Mouse (Mus musculus) cerebellum, postnatal 4 days (tissue): ENCODE results near the gene Teddm2.

Experiments
- DNase-seq, 2 experiments: peaks; one replicate each; pipeline ENCODE4 v3.0.0; 2022; ENCODE audit warnings: low spot score in 2 of 2, mixed read lengths in 1 of 2

Teddm2 gene

DNA sequence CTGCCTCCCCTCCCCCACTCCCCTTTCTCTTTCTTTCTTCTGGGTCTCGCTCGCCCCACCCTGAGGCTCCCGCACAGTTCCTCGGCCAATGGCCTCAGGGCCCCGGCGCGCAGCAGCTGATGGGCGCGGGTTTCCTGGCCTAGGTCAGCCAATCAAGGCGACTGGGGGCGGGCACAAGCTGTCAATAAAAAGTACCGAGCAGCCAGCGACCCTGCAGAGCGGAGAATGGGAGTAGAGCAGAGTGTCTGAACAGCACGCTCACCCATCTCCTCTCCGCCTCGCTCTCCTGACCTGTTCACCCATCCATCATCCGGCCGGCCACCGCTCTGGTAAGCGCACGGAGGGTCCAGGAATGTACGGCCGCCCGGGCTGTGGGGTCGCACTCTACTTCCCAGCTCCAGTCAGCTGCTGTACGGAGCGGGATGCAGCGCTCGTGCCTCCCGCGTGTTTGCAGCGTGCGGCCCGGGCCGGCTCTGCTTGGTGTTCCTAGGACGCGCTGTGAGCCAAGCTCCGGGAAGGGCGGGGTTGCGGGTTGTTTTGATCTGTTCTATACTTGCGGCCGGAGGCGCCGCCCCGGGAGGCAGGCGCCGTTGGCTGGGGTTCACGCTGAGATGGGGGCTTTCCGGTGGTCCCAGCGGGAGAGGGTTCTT is at the start of gene Teddm2, which contains the start of gene Glul:
Teddm2 (minus strand) TSS at position 498 of the 650 bp plus-strand sequence.
Glul (plus strand) TSS at position 214 of the 650 bp plus-strand sequence.
- DNase-seq, result peak; percentile 93 to 97

DNA sequence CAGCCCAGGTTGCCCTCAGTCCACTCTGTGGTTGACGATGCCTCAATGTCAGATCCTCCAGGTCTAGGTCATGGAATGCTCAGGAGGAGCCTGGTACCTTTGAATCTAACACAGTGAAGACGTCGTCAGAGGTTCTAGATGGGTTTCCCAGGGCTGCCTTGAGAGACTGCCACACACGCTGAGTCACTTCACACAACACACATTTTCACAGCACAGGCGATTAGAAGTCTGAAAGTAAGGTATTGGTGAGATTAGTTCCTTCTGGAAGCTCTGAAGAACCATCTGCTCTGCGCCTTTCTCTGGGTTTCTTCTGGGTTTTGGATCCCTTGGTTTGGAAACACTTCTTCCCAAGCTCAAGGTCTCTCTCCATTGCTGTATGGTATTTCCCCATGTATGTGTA is 47.8 kb upstream of the Teddm2 start:
- no peak for DNase-seq

DNA sequence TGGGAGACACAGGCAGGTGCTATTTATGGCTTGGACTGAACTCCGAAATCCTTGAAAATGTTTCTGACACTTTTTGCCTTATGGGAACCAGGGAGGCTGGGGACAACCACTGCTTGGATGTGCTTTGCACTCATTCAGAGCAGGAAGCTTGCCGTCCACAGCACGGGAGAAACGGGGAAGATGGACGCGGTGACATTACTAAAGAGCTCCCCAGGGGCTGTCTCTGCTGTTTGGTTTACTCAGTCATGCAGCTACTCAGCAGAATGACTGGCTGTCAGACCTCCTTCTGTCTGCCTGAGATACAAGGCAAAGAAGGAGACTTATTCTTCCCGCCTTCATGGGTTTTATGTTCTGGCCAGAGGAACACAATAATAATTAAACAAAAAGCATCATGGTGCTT is 46.9 kb upstream of the Teddm2 start:
- DNase-seq, result no peak

DNA sequence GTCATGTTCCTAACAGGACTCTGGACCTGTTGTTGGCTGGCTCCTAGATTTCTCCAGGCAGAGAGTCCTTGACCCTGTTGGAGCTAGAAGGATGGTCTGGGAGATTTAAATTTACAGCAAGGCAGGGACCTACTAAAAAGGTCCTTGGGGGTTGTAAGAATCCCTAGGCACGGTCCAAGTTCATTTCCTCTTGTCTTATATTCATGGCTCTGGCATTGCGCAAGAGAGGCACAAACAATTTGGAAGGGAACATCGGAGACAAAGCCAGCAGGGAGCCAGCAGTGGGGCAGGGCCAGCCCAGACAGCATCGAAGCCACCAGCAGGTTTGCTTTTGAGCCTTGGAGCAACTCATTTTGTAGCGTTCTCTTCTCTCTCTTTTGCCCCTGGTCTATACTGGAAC is 45.2 kb upstream of the Teddm2 start:
- no peak for DNase-seq

DNA sequence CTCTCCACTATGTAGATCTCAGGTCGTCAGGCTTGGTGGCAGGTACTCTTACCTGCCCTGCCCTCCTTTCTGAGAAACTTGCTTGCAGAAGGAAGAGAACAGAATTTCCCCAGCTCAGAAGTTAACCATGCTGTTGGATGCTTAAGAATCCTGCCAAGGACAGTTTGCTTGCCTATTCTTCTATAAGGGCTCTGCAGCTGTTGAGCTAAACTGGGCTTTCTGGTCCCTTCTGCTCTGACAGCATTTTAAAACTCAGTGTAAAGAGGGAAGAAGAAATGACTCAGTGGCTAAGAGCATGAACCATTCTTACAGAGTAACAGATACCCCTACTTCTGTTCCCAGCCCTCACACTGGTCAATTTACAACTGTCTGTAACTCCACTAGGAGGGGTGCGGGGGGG is 41.0 kb upstream of the Teddm2 start:
- DNase-seq, result no peak

DNA sequence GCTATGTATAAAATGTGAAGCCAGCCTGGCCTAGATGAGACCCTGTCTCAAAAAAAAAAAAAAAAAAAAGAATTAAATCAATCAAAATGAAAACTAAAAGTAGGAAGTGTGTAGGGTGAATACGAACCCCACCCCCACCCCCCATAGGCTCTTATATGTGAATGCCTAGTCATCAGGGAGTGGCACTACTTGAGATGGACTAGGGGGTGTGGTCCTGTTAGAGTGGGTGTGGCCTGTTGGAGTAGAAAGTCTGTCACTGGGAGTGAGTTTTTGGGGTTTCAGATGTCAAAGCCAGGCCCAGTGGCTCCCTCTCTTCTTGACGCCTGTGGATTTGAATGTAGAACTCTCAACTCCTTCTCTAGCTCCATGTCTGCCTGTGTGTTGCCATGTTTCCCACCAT is 37.0 kb upstream of the Teddm2 start:
- no peak for DNase-seq

DNA sequence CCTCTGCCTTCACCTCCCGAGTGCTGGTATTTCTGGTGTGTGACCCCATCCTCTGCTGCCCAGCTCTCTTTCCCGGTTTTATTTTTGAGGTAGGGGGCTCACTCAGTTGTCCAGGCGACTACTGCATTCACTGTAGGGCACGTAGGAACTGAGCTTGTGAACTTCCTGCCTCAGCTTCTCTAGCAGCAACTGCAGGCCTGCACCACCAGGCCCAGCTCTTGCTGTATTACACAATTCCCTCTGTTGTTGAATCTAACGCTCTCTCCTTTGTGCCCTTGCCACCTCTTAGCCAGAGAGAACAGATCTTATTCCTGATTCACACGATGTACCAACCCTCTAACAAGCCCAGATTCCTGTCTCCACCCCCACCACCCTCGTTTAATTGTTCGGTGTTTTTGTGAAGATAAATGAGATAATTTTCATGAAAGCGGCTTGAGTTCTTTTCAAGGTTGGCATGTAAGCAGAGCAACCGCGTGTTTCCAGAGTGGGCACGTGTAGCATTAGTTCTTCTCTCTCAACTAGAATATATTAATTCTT is 35.9 kb upstream of the Teddm2 start:
- DNase-seq, result no peak

DNA sequence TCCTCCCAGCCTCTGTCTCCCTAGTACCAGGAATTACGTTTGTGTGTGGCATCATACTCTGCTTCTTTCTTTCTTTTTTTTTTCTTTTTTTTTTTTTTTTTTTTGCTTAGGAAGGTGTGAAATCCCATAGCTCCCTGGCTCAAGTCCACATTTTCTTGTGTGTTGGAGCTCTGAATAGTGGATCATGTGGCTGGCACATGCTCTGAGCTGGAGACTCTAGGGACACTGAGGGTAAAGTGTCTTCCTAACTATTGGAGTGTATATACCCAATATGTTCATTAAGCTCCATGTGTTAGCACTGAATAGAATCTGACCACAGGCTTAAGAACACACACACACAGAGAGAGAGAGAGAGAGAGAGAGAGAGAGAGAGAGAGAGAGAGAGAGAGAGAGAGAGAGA is 33.7 kb upstream of the Teddm2 start:
- DNase-seq, result no peak

DNA sequence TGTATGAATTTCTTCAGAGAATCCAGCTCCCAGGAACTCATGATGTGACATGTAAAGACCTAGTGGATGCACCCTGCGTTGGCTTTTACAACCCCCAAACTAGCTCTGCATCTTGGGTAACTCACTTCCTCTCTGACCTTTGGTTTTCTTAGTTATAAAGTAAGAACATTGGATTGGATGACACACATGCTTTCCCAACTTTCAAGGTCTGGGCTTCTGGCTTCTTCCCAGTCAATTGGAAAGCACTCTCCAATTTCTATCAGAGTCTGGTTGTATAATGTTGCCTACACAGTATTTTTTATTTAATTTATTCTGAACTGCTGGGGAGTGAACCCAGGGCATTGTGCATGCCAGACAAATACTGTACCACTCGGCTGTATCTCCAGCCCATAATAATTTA is 30.4 kb upstream of the Teddm2 start:
- DNase-seq, result no peak

DNA sequence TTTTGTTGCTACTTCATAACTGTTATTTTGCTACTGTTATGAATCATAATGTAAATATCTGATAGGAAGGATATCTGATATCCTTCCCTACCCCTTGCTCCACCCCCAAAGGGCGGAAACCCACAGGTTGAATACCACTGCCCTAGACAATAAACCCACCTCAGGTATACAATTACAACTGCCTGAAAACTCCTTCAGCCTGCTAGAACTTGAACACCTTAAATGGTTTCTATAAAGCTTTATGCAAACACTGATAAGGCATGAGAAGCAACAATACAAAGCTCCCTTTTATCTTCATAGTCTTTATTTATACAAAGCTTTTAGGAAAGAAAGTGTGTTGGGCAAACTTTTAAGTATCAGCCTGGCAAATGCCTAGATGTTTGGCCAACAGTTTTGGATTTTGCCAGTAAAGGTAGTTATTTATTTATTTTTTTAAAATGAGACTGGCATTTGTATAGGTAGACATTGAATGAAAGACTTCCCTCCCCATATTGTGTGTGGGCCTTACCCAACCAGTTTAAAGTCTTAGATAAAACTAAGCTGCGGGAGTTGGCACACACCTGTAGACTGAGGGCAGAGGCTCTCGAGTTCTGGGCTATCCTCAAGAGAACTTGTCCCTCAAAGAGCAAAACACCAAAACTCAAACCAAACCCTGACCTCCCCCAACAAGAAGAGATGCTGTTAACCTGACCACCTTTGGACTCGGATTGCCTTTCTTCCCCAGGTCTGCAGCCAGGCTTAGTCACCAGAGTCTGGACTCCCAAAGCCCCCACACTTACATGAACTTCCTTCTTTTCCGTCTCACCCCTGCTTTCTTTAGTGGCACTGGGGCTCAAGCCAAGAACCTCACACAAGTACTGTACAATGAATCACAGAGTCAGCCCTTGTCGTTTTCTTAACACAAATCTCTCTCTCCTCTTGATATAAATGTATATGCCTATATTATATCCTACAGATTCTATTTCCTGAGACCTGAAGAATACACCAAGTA is 24.7 kb upstream of the Teddm2 start:
- DNase-seq, result no peak

DNA sequence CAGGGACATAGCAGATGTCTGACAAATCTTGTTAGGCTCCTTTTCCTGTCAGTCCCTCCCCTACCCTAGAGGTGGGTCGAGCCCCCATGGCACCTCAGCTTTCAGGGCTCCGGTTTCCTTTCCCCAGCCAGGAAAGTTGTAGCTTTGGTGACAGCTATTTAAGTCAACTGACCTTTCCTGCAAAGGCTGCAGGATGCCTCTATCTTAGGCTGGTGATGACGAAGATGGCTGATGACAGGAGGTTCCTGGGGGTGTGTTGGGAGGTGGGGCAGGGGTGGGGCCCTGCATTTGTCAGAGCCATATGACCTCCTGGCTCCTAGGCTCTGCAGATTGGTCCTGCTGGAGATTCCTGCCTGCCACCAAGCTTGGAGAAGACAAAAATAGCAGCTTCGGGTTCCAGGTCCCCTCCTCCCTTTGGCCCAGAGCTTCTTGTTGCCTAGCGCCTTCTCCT is 22.6 kb upstream of the Teddm2 start:
- DNase-seq, result no peak

DNA sequence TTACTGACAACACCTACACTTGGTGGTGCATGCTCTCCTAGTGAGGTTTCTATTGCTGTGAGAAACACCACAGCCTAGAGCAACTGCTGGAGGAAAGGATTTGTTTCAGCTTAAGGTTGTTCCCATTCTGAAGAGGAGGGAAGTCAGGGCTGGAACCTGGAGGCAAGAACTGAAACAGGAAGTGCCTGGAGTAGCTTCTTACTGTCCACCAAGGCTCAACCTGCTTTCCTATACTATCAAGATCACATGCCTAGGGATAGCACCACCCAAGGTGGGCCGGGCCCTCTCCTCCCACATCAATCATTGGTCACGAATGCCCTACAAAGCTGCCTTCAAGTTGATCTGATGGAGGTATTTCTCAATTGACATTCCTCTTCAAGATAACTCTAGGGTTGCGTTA is 21.6 kb upstream of the Teddm2 start:
- DNase-seq, result no peak

DNA sequence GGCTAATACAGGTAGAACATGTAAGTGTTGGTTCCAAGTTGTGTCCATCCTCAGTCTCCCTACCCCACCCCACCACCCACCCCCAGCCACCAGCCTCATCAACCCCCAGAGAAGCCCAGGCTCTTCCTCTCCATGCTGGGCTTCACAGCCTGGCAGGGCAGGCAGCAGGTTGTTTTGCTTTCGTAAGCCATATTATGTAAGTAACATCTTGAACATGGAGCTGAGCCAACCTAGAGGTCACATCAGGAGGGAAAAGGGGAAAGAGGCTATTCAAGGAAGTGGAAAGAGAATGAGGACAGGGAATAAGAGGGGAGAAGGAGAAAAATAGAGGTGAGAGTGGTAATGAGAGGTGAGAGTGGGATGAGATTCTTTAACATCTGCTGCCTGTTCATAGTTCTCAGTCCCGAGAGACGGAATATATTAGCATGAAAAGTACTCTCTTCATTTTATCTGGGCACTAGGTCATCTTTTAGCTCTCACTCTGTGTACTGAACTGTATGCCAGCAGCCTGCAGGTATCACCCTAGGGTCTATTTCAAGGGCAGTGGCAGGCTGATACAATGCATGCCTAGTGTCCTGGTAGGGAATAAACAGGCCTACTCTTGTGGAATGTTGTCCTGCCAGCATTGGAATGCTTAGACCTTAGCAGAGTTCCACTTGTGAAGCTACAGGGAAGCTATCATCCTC is 18.6 kb upstream of the Teddm2 start:
- no peak for DNase-seq

DNA sequence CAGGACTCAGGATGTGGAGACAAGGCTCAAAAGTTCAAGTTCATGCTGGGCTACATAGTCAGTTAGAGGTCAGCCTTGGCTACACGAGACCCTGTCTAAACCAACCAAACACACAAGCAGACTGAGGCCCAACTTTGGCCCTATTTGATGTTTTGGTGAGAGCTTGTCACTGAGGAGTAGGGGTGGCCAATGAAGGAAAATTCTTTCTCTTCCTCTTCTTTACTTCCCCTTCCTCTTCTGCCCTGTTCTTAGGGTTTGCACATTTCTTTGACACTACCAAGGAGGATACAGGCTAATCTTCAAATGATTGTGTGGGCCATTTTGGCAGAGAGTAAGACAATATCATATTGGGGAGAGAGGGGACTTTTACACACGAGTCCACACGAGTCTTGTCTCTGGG is 13.8 kb upstream of the Teddm2 start:
- DNase-seq, result no peak

DNA sequence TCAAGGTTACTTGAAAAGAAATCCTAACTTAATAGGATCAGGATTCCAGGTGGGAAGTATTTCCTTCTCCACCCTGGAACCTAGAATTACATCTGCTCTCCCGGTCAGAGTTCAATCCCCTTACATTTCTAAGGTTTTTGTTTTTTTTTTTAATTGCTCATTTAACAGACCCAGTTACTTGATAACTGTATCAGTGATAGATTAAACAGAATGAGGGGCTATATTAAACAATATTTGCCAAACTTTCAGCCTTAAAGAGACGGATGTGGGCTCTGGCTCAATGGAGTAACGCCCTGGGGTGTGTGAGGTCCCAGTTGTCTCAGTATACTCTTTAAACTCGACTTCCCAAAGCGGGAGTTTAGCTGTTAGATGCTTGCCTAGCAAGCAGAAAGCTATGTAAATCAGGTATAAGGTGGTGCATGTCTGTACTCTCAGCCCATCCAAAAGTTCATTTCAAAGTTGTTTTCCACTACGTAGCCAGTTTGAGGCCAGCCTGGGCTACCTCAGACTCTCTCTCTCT is 11.3 kb upstream of the Teddm2 start:
- no peak for DNase-seq

DNA sequence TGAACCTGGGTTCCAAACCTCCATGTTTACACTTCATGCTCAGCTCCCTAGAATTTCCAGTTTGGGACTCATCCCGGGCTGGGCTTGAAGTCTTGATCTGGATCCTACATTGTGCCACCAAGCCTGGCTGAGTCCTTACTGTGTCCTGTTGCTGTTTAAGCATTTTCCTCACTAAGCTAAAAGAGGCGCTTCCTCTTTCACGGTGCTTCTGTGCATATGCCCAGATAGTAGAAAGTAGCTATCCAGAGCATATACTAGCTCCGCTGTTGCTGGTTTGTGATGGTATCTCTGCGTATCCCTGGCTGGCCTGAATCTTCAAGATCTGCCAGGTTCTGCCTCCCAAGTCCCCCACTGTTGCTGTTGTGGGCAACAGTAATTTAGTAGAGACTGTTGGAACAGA is 10.4 kb upstream of the Teddm2 start:
- no peak for DNase-seq

DNA sequence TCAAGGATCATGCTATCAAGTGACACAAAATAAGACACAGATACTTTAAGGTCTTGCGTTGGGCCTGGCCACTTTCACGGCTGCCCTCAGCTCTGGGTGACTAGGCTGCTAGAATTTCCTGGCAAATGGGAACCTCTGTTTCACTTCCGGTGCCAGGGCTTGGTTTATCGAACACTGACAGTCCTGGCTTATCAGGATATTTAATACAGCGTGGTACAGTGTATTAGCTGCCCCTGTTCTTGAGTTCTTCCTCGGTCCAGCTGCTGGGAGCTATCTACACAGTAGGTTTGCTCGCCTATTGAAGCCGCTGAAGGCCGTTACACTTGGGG is 9.9 kb upstream of the Teddm2 start:
- DNase-seq, result no peak

DNA sequence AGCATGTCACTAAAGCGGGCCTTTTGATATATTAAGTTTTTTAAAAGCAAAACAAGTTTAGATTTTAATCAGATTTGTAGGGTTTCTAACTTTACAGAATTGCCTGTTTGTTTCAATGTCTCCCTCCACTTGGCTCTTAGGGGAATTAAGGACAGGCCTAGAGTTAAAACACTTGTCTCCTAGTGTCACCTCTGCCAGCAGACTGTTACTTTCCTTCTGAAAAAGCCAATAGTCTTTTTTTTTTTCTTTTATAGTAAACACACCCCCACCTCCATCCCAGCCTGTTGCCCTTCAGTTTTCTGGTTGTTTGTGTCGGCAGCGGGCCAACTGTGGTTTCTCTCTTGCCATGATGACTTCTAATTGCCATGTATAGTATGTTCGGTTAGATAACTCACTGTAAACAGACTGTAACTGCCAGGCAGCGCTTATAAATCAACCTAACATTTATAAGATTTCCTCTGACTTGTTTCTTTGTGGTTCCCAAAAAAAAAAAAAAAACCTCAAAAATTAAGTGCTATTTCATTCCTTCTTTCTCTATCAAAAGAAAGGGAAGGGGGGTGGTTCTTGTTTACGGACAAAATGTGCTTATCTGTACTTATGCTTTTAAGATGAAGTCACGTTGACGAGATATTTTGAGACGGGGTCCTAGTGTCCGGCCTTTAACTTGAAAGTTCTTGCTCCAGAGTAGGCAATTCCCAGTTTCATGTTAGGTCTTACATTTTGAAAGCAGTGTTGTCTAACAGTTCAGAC is 9.4 kb upstream of the Teddm2 start:
- DNase-seq, result no peak

DNA sequence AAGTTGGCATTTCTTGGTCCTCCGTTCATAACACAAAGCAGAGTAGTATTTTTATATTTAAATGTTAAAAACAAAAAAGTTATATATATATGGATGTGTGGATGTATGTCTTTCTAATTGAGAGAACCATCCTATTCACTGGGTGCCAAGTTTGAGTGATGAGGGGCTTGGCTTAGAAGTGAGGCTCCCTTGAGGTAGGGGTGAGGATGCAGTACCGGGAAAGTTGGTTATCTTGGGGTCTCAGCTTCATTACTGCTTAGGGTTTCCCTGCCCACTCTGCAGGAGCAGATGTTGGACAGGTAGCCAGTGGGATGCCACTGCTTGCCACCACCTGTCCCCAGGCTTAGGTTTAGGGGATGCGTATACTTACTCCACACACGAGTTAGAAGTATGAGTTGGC is 8.7 kb upstream of the Teddm2 start:
- no peak for DNase-seq

DNA sequence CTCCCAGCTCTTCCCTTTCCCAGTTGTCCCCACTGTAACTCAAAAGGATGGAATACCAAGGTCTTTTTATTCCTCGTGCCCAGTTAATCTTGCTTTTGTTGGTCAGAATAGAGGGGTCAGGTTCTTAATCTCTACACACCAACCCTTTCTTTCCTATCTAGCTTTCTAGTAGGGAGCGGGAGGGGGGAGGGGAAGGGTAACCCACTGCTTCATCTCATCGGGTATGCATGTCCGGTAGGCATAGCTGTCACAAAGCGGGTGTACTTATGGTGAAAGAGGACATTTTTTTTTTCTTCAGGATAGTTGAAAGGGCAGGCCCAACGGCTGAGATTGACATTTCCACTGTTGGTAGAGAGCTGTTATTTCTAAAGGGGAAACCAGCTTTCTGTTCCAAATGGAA is 8.2 kb upstream of the Teddm2 start:
- no peak for DNase-seq

DNA sequence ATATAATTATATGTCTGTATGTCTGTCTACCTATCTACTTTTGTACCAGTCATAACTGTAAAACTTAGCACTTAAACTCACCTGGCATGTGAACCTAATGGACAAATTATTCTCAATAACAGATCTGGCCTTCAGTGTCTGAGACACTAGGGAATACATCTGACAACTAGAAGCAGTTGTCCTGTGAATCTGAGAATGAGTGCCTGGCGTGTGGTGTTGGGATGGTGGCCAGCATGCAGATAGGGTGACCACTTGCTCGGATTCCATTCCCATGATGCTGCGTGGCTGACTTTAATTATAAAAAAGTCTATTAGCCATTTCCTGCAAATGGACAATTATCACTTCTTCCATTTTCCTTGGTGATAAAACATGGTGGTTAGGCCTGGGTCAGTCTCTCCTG is 5.9 kb upstream of the Teddm2 start:
- DNase-seq, result no peak
